Mouse (Mus musculus) bone marrow, adult 2 months (tissue): ENCODE results near the gene Tcte2.

Experiments
- CTCF ChIP-seq: fragments of 200-500 bp; IDR thresholded peaks from 2 replicates; pipeline ENCODE4 v1.5.1; 2011; ENCODE audit warnings: low read length, control low read depth; ENCODE audit not compliant: control insufficient read depth, insufficient read depth
- POLR2A ChIP-seq: fragments of 200-500 bp; IDR thresholded peaks from 2 replicates; pipeline ENCODE4 v1.6.1; 2011; ENCODE audit warnings: low read depth, mild to moderate bottlenecking, control low read depth, low read length, borderline replicate concordance; ENCODE audit not compliant: control insufficient read depth

- TF ChIP-seq POLR2A (no peak), CTCF (no peak)
These were observed 40.3 kb downstream of the Tcte2 start for GRCm38 (mm10) chr17:13721372-13721771.
